Mouse (Mus musculus) MEL (cell line): ENCODE data around the gene Hist1h2bc. TPM values are rescaled to one million over a fixed set of nuclear protein-coding genes. Genes with fewer than 3 reads are reported as not detected.

Experiments used
- DNase-seq: peaks from one replicate; pipeline ENCODE4 v3.0.0; 2011; ENCODE audit warnings: low read depth, low spot score
- H3K27ac ChIP-seq: 2 replicates; pipeline ENCODE4 v1.5.1; 2012; ENCODE audit warnings: low read depth, mild to moderate bottlenecking, control low read depth, low read length, moderate library complexity; ENCODE audit not compliant: control insufficient read depth
- H3K27me3 ChIP-seq, 2 experiments: fragments of 150-350 bp in 1 of 2; sonication (generic) in 1 of 2; 2 replicates each; pipeline ENCODE4 v1.6.1; 2012; ENCODE audit warnings: low read length in 2 of 2, mild to moderate bottlenecking in 2 of 2, improper control_type of control experiment in 1 of 2, moderate library complexity in 1 of 2; ENCODE audit not compliant: insufficient read depth in 2 of 2, control insufficient read depth in 1 of 2
- H3K36me3 ChIP-seq, 2 experiments: 2 replicates each; pipeline ENCODE4 v1.6.1; 2012 to 2014; ENCODE audit warnings: low read length in 2 of 2, improper control_type of control experiment in 1 of 2, inconsistent platforms in 1 of 2, mild to moderate bottlenecking in 1 of 2; ENCODE audit not compliant: insufficient read depth in 2 of 2, control insufficient read depth in 1 of 2
- H3K4me1 ChIP-seq, 2 experiments: fragments of 150-350 bp in 1 of 2; sonication (generic) in 1 of 2; 2 replicates each; pipeline ENCODE4 v1.6.1; 2012; ENCODE audit warnings: low read length in 2 of 2, improper control_type of control experiment in 1 of 2, mild to moderate bottlenecking in 1 of 2; ENCODE audit not compliant: insufficient read depth in 2 of 2, control insufficient read depth in 1 of 2
- H3K4me3 ChIP-seq, 2 experiments: fragments of 150-350 bp in 1 of 2; sonication (generic) in 1 of 2; 2 replicates each; pipeline ENCODE4 v1.5.1; 2012; ENCODE audit warnings: low read depth in 2 of 2, low read length in 2 of 2, mild to moderate bottlenecking in 2 of 2, moderate library complexity in 2 of 2, control low read depth in 1 of 2, improper control_type of control experiment in 1 of 2; ENCODE audit not compliant: control insufficient read depth in 1 of 2, insufficient read depth in 1 of 2
- H3K79me2 ChIP-seq: 2 replicates; pipeline ENCODE4 v1.6.1; 2012; ENCODE audit warnings: mild to moderate bottlenecking, low read length, moderate library complexity; ENCODE audit not compliant: control insufficient read depth, poor library complexity, insufficient read depth
- H3K9ac ChIP-seq: 2 replicates; pipeline ENCODE4 v1.6.1; 2012; ENCODE audit warnings: low read depth, mild to moderate bottlenecking, control low read depth, low read length, moderate library complexity; ENCODE audit not compliant: control insufficient read depth, poor library complexity, severe bottlenecking
- H3K9me3 ChIP-seq: fragments of 150-350 bp; sonication (generic); replicated peaks from 2 replicates; pipeline ENCODE4 v1.6.1; 2012; ENCODE audit warnings: mild to moderate bottlenecking, low read length, improper control_type of control experiment, moderate library complexity; ENCODE audit not compliant: insufficient read depth
- BHLHE40 ChIP-seq: IDR thresholded peaks from 2 replicates; pipeline ENCODE4 v1.6.1; 2012; ENCODE audit warnings: low read depth, mild to moderate bottlenecking, inconsistent platforms, low read length, improper control_type of control experiment, borderline replicate concordance
- CHD1 ChIP-seq: IDR thresholded peaks from 2 replicates; pipeline ENCODE4 v1.6.1; 2012; ENCODE audit warnings: low read depth, mild to moderate bottlenecking, inconsistent platforms, low read length, improper control_type of control experiment
- CHD2 ChIP-seq: IDR thresholded peaks from 2 replicates; pipeline ENCODE4 v1.6.1; 2011; ENCODE audit warnings: low read length, improper control_type of control experiment
- CTCF ChIP-seq, 3 experiments: IDR thresholded peaks in 2 of 3; conservative IDR thresholded peaks in 1 of 3; 2 replicates each; pipeline ENCODE4 v1.5.1; 2011 to 2012; ENCODE audit warnings: low read length in 3 of 3, low read depth in 2 of 3, mild to moderate bottlenecking in 2 of 3, improper control_type of control experiment in 1 of 3, inconsistent platforms in 1 of 3, mixed read lengths in 1 of 3, moderate library complexity in 1 of 3; ENCODE audit not compliant: control insufficient read depth in 1 of 3, insufficient read depth in 1 of 3, poor library complexity in 1 of 3, severe bottlenecking in 1 of 3
- ELF1 ChIP-seq: IDR thresholded peaks from 2 replicates; pipeline ENCODE4 v1.6.1; 2014; ENCODE audit warnings: low read depth, mild to moderate bottlenecking, inconsistent platforms, low read length, improper control_type of control experiment, moderate library complexity
- EP300 ChIP-seq, 2 experiments: IDR thresholded peaks; 2 replicates each; pipeline ENCODE4 v1.6.1; 2011; ENCODE audit warnings: improper control_type of control experiment in 2 of 2, low read length in 2 of 2, low read depth in 1 of 2, mild to moderate bottlenecking in 1 of 2
- ETS1 ChIP-seq: IDR thresholded peaks from 2 replicates; pipeline ENCODE4 v1.6.1; 2012; ENCODE audit warnings: low read depth, mild to moderate bottlenecking, inconsistent platforms, low read length, improper control_type of control experiment, moderate library complexity
- GABPA ChIP-seq: IDR thresholded peaks from 2 replicates; pipeline ENCODE4 v1.6.1; 2012; ENCODE audit warnings: low read depth, mild to moderate bottlenecking, inconsistent platforms, low read length, improper control_type of control experiment, moderate library complexity
- HCFC1 ChIP-seq: IDR thresholded peaks from 2 replicates; pipeline ENCODE4 v1.6.1; 2012; ENCODE audit warnings: low read depth, mild to moderate bottlenecking, inconsistent platforms, low read length, improper control_type of control experiment, moderate library complexity
- JUND ChIP-seq: IDR thresholded peaks from 2 replicates; pipeline ENCODE4 v1.6.1; 2011; ENCODE audit warnings: low read depth, mild to moderate bottlenecking, improper control_type of control experiment, low read length
- MAFK ChIP-seq: IDR thresholded peaks from 2 replicates; pipeline ENCODE4 v1.6.1; 2011; ENCODE audit warnings: low read depth, mild to moderate bottlenecking, low read length, improper control_type of control experiment, borderline replicate concordance
- MEF2A ChIP-seq: IDR thresholded peaks from 2 replicates; pipeline ENCODE4 v1.6.1; 2014; ENCODE audit warnings: low read depth, mild to moderate bottlenecking, inconsistent platforms, low read length, improper control_type of control experiment; ENCODE audit not compliant: poor library complexity, insufficient replicate concordance, severe bottlenecking; ENCODE audit errors: extremely low read depth
- MXI1 ChIP-seq: IDR thresholded peaks from 2 replicates; pipeline ENCODE4 v1.6.1; 2011; ENCODE audit warnings: mild to moderate bottlenecking, low read depth, low read length, improper control_type of control experiment
- MYB ChIP-seq: IDR thresholded peaks from 2 replicates; pipeline ENCODE4 v1.6.1; 2011; ENCODE audit warnings: mild to moderate bottlenecking, low read depth, low read length, improper control_type of control experiment
- NELFE ChIP-seq: IDR thresholded peaks from 2 replicates; pipeline ENCODE4 v1.6.1; 2011; ENCODE audit warnings: low read depth, low read length, improper control_type of control experiment
- NRF1 ChIP-seq: IDR thresholded peaks from 2 replicates; pipeline ENCODE4 v1.6.1; 2014; ENCODE audit warnings: low read depth, mild to moderate bottlenecking, inconsistent platforms, low read length, improper control_type of control experiment, moderate library complexity; ENCODE audit not compliant: poor library complexity, insufficient read depth, severe bottlenecking
- POLR2A ChIP-seq, 2 experiments: IDR thresholded peaks; 2 replicates each; pipeline ENCODE4 v1.6.1; 2011 to 2012; ENCODE audit warnings: low read length in 2 of 2, mild to moderate bottlenecking in 2 of 2, control low read depth in 1 of 2, improper control_type of control experiment in 1 of 2, low read depth in 1 of 2, moderate library complexity in 1 of 2; ENCODE audit not compliant: control insufficient read depth in 1 of 2, insufficient read depth in 1 of 2, poor library complexity in 1 of 2
- RAD21 ChIP-seq: IDR thresholded peaks from 2 replicates; pipeline ENCODE4 v1.6.1; 2011; ENCODE audit warnings: mild to moderate bottlenecking, low read depth, low read length, improper control_type of control experiment
- RCOR1 ChIP-seq: IDR thresholded peaks from 2 replicates; pipeline ENCODE4 v1.6.1; 2012; ENCODE audit warnings: low read depth, mild to moderate bottlenecking, inconsistent platforms, low read length, improper control_type of control experiment
- SIN3A ChIP-seq: IDR thresholded peaks from 2 replicates; pipeline ENCODE4 v1.6.1; 2012; ENCODE audit warnings: low read length, improper control_type of control experiment, inconsistent platforms
- SMC3 ChIP-seq: IDR thresholded peaks from 2 replicates; pipeline ENCODE4 v1.6.1; 2011; ENCODE audit warnings: low read depth, low read length, improper control_type of control experiment
- TAL1 ChIP-seq: IDR thresholded peaks from 2 replicates; pipeline ENCODE4 v1.6.1; 2012; ENCODE audit warnings: mild to moderate bottlenecking, inconsistent platforms, low read length, moderate library complexity, mixed read lengths
- TBP ChIP-seq: IDR thresholded peaks from 2 replicates; pipeline ENCODE4 v1.8.0; 2011; ENCODE audit warnings: low read depth, low read length, improper control_type of control experiment
- TCF12 ChIP-seq: IDR thresholded peaks from 2 replicates; pipeline ENCODE4 v1.6.1; 2014; ENCODE audit warnings: low read depth, mild to moderate bottlenecking, inconsistent platforms, low read length, improper control_type of control experiment, moderate library complexity
- UBTF ChIP-seq: IDR thresholded peaks from 2 replicates; pipeline ENCODE4 v1.6.1; 2012; ENCODE audit warnings: low read depth, mild to moderate bottlenecking, inconsistent platforms, low read length, improper control_type of control experiment, moderate library complexity, borderline replicate concordance; ENCODE audit not compliant: insufficient read depth
- ZC3H11A ChIP-seq: IDR thresholded peaks from 2 replicates; pipeline ENCODE4 v1.6.1; 2012; ENCODE audit warnings: low read depth, mild to moderate bottlenecking, inconsistent platforms, low read length, improper control_type of control experiment
- ZMIZ1 ChIP-seq: IDR thresholded peaks from 2 replicates; pipeline ENCODE4 v1.6.1; 2012; ENCODE audit warnings: low read depth, mild to moderate bottlenecking, inconsistent platforms, low read length, improper control_type of control experiment, moderate library complexity
- ZNF384 ChIP-seq: IDR thresholded peaks from 2 replicates; pipeline ENCODE4 v1.6.1; 2012; ENCODE audit warnings: low read depth, mild to moderate bottlenecking, inconsistent platforms, low read length, improper control_type of control experiment
- polyA plus RNA-seq, 2 experiments: library from polyadenylated mRNA; stranded (reverse) in 1 of 2; unstranded in 1 of 2; fragments of >175 nt in 1 of 2; fragments of >200 nt in 1 of 2; gene quantifications; 2 replicates each; pipeline versions ENCODE4 v1.2.1 to v1.2.4; 2012; ENCODE audit warnings: low replicate concordance in 2 of 2, low read depth in 1 of 2; ENCODE audit not compliant: insufficient read length in 2 of 2, insufficient read depth in 1 of 2, missing spikeins in 1 of 2
- total RNA-seq: library from RNA; depleted of rRNA; stranded (reverse); fragments of 300-350 nt; gene quantifications from 2 replicates; pipeline ENCODE4 v1.2.3, GENCODE M21; 2012

Hist1h2bc gene
- total and polyA plus RNA-seq, 3 experiments = 3.1 to 694 TPM; not detected in 1

DNA sequence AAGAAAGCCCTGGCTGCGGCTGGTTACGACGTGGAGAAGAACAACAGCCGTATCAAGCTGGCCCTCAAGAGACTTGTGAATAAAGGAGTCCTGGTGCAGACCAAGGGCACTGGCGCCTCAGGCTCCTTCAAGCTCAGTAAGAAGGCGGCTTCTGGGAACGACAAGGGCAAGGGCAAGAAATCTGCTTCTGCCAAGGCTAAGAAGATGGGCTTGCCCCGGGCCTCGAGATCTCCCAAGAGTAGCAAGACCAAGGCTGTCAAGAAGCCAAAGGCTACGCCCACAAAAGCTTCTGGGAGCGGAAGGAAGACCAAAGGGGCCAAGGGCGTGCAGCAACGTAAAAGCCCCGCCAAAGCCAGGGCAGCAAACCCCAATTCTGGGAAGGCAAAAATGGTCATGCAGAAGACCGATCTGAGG lies 12.1 kb downstream of the Hist1h2bc start:
- no peaks in the 10 kb centered on the region; the same call in 1 of the 2 replicates for H3K79me2 ChIP-seq
- peak overlapping the region; percentile 92 for H3K27ac ChIP-seq

DNA sequence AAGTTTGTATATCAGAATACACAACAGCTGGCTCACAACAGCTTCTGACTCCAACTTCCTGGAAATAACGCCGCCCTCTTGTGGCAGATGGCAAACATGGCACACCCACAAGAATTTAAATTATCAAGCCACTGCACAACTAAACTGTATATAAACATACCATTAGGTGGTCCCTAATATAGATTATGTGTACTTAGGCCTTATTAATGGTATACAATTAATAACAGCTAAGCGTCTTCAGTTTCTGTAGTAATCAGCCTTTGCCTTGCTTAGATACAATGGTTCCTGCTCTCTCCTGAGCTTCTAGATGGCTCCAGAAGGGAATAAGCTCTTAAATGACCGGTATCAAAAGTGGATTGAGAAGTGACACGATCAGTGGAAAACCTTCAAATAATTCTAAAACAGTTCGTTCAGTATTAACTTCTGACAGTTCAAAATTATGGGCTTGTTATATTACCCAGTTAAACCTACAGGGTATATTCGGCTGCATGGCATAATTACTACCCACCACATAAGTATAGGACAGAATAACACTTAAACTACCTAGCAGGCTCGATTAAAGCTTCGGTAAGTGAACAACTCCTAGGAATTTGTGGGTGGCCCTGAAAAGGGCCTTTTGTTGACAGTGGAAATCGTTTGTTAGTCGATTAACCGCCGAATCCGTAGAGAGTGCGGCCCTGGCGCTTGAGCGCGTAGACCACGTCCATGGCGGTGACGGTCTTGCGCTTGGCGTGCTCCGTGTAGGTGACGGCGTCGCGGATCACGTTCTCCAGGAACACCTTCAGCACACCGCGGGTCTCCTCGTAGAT lies 13.7 kb downstream of the Hist1h2bc start:
- DNase-seq = peak; percentile 96
- Histone ChIP-seq H3K9ac (peak overlapping the region; percentile 65), H3K36me3 (peaks cover 0 to 43% of the 10 kb centered on the region in 2 experiments; a peak in 2 of 4 replicates), H3K9me3 (no peaks in the 10 kb centered on the region), H3K4me1 (peaks cover 0 to 28% of the 10 kb centered on the region in 2 experiments; a peak in 2 of 4 replicates), H3K27me3 (no peaks in the 10 kb centered on the region), H3K4me3 (peak overlapping the region; percentile 0 to 36; a peak in 3 of 4 replicates), H3K27ac (peak overlapping the region; percentile 95), H3K79me2 (no peaks in the 10 kb centered on the region; the same call in 1 of the 2 replicates)
- TF ChIP-seq HCFC1 = no peak
- TF ChIP-seq POLR2A (IDR thresholded peaks at IDR 0.05; ENCODE audit: control insufficient read depth in 1 of 2, insufficient read depth in 1 of 2, low read depth in 1 of 2, low read length in 2 of 2, poor library complexity in 1 of 2) = peak in 1 of 2 experiments; percentile 99; a peak in 1 of 4 replicates
- no peak for TF ChIP-seq TAL1
- no peak for TF ChIP-seq JUND
- TF ChIP-seq ZMIZ1 = no peak
- no peak for TF ChIP-seq CHD2
- no peak for TF ChIP-seq MXI1
- TF ChIP-seq TBP = peak; percentile 21; the same call in 1 of the 2 replicates
- peak in 2 of 3 experiments; percentile 66 to 86; a peak in 4 of 6 replicates for TF ChIP-seq CTCF (IDR thresholded peaks at IDR 0.05 in 2 of 3, conservative IDR thresholded peaks at IDR 0.05 in 1 of 3; ENCODE audit: control insufficient read depth in 1 of 3, insufficient read depth in 1 of 3, low read depth in 2 of 3, low read length in 3 of 3, poor library complexity in 1 of 3, severe bottlenecking in 1 of 3)
- TF ChIP-seq TCF12 = no peak
- no peak for TF ChIP-seq ELF1
- TF ChIP-seq ETS1 = no peak
- TF ChIP-seq SMC3 = no peak
- TF ChIP-seq RAD21 = no peak
- no peak for TF ChIP-seq NRF1
- no peak for TF ChIP-seq EP300 (IDR thresholded peaks at IDR 0.05; ENCODE audit: low read depth in 1 of 2, low read length in 2 of 2)
- TF ChIP-seq CHD1 = no peak
- TF ChIP-seq ZC3H11A = no peak
- no peak for TF ChIP-seq MAFK
- no peak for TF ChIP-seq NELFE
- TF ChIP-seq MYB = no peak
- TF ChIP-seq RCOR1 = no peak
- TF ChIP-seq MEF2A = no peak
- peak; percentile 97 for TF ChIP-seq UBTF
- no peak for TF ChIP-seq GABPA
- TF ChIP-seq BHLHE40 = no peak

More for the DNA sequence above, 12.1 kb downstream of the Hist1h2bc start:
- peak; percentile 95 for DNase-seq
- Histone ChIP-seq H3K4me1 (peaks cover 0 to 24% of the 10 kb centered on the region in 2 experiments; a peak in 2 of 4 replicates), H3K4me3 (peak overlapping the region; percentile 12 to 19), H3K9ac (peak overlapping the region; percentile 65), H3K36me3 (peaks cover 0 to 39% of the 10 kb centered on the region in 2 experiments; a peak in 2 of 4 replicates), H3K27me3 (no peaks in the 10 kb centered on the region), H3K9me3 (no peaks in the 10 kb centered on the region)
- TF ChIP-seq UBTF (peak; percentile 85; the same call in 1 of the 2 replicates), RCOR1 (no peak), ZNF384 (no peak), POLR2A (IDR thresholded peaks at IDR 0.05; ENCODE audit: control insufficient read depth in 1 of 2, insufficient read depth in 1 of 2, low read depth in 1 of 2, low read length in 2 of 2, poor library complexity in 1 of 2) (peak; percentile 44 to 46; a peak in 1 of 4 replicates), TBP (peak; percentile 57), SIN3A (no peak), NRF1 (no peak)
